Mouse (Mus musculus): ENCODE data around the gene Jak3. TPM values are rescaled to one million over a fixed set of nuclear protein-coding genes. Genes with fewer than 3 reads are reported as not detected.
A peak's percentile ranks its signal among the peaks of the same experiment; 100 is the strongest.

Gene Jak3
- polyA plus RNA-seq, 1 experiment from 2014 or later = 1.6 TPM

GRCm38 (mm10) chr8:71633164-71633563 lies 42.9 kb upstream of the Jak3 start:
- H3K27me3 ChIP-seq (ENCODE audit: control insufficient read depth, insufficient read depth, low read length) = peaks cover 25% of the 10 kb centered on the region
- H3K4me3 ChIP-seq (ENCODE audit: low read depth, low read length) = no peak overlapping the region
- ATAC-seq (ENCODE audit: insufficient read depth, low FRiP score, low TSS enrichment) (no peak), DNase-seq (ENCODE audit: low spot score) (no peak)
- H3K9ac ChIP-seq (ENCODE audit: low read length) = no peak overlapping the region
- no peak overlapping the region for H3K4me2 ChIP-seq (ENCODE audit: low read depth)
- no peak overlapping the region for H3K27ac ChIP-seq (ENCODE audit: low read depth, low read length)
- WGBS = 11% methylated on average over 19 of the region's 22 CpGs
- H3K9me3 ChIP-seq (ENCODE audit: control insufficient read depth, low read length) = peaks cover 7% of the 10 kb centered on the region
- H3K4me1 ChIP-seq (ENCODE audit: control insufficient read depth, insufficient read depth, low read length) = peaks cover 9% of the 10 kb centered on the region
- peaks cover 2% of the 10 kb centered on the region; the same call in 1 of the 2 replicates for H3K36me3 ChIP-seq (ENCODE audit: control insufficient read depth, insufficient read depth, low read length)

GRCm38 (mm10) chr8:71633981-71634667 lies 42.0 kb upstream of the Jak3 start:
- Histone ChIP-seq H3K36me3 (ENCODE audit: control insufficient read depth, insufficient read depth, low read length) (peaks cover 2% of the 10 kb centered on the region; the same call in 1 of the 2 replicates), H3K9me3 (ENCODE audit: control insufficient read depth, low read length) (peaks cover 7% of the 10 kb centered on the region), H3K27me3 (ENCODE audit: control insufficient read depth, insufficient read depth, low read length) (peaks cover 25% of the 10 kb centered on the region), H3K4me3 (ENCODE audit: low read depth, low read length) (no peak overlapping the region), H3K9ac (ENCODE audit: low read length) (peak overlapping the region; percentile 15; the same call in 1 of the 2 replicates), H3K27ac (ENCODE audit: low read depth, low read length) (no peak overlapping the region), H3K4me1 (ENCODE audit: control insufficient read depth, insufficient read depth, low read length) (peaks cover 9% of the 10 kb centered on the region), H3K4me2 (ENCODE audit: low read depth) (peak overlapping the region; percentile 25)
- 0 out of 2 replicates have a peak, but pooled peaks have one; percentile 12 for ATAC-seq (ENCODE audit: insufficient read depth, low FRiP score, low TSS enrichment)
- DNase-seq (ENCODE audit: low spot score) = peak; percentile 74
- 2% methylated on average over 26 of the region's 26 CpGs for WGBS

DNA sequence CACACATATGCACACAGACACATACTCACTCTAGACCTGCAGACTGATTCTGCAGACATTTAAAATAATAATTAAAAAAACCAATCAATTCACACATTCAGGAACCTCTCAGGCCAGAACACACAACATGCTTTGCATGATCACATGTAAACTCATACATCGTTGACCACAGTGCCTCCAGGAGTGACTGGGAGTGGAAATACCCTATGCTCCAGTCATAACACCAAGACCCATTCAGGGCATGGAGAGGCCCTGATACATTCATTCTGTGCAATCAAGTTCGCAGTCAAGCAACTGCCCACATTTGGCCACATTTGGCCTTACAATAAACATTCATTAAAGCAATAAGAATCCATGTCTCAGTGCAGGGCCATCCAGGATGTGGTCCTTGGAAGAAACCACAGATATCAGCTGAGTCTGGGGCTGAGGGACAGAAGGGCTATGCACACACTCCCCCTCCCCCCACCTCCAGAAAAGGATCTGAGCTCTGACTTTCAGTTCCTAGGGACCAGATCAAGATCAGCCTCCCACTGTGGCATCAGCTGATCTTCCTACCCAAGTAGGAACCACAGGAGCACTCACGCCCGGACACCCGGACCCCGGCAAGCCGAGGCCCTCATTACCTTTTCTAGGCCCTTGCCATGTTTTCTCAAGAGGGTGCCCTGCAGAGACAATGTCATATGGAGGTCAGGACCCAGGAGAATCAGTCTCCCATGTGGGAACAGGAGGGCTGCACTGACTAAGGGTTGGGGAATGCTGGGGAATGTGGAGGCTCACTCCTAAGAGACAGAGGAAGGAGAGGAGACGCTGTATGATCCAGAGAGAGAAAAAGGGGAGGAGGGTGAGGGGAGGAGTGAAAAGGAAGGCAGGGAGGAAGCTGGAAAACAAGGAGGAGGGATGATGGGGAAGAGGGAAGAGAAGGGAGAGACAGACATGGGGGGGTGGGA lies 38.7 kb upstream of the Jak3 start:
- Histone ChIP-seq H3K36me3 (ENCODE audit: control insufficient read depth, insufficient read depth, low read length) (peaks cover 2% of the 10 kb centered on the region; the same call in 1 of the 2 replicates), H3K9me3 (ENCODE audit: control insufficient read depth, low read length) (peaks cover 7% of the 10 kb centered on the region), H3K27me3 (ENCODE audit: control insufficient read depth, insufficient read depth, low read length) (peaks cover 14% of the 10 kb centered on the region), H3K4me2 (ENCODE audit: low read depth) (no peak overlapping the region), H3K4me3 (ENCODE audit: low read depth, low read length) (no peak overlapping the region), H3K9ac (ENCODE audit: low read length) (no peak overlapping the region), H3K4me1 (ENCODE audit: control insufficient read depth, insufficient read depth, low read length) (no peaks in the 10 kb centered on the region), H3K27ac (ENCODE audit: low read depth, low read length) (no peak overlapping the region)
- no peak for ATAC-seq (ENCODE audit: insufficient read depth, low FRiP score, low TSS enrichment)
- WGBS = 64% methylated on average over 8 of the region's 8 CpGs
- no peak for DNase-seq (ENCODE audit: low spot score)

- H3K4me2 ChIP-seq (ENCODE audit: low read depth) = no peak overlapping the region
- H3K9ac ChIP-seq (ENCODE audit: low read length) = no peak overlapping the region
- peaks cover 11% of the 10 kb centered on the region for H3K27me3 ChIP-seq (ENCODE audit: control insufficient read depth, insufficient read depth, low read length)
- no peak overlapping the region for H3K27ac ChIP-seq (ENCODE audit: low read depth, low read length)
- ATAC-seq (ENCODE audit: insufficient read depth, low FRiP score, low TSS enrichment) = no peak
- no peak for DNase-seq (ENCODE audit: low spot score)
- H3K36me3 ChIP-seq (ENCODE audit: control insufficient read depth, insufficient read depth, low read length) = peaks cover 2% of the 10 kb centered on the region; the same call in 1 of the 2 replicates
- no peaks in the 10 kb centered on the region for H3K4me1 ChIP-seq (ENCODE audit: control insufficient read depth, insufficient read depth, low read length)
- no peak overlapping the region for H3K4me3 ChIP-seq (ENCODE audit: low read depth, low read length)
- 73% methylated on average over 6 of the region's 6 CpGs for WGBS
- H3K9me3 ChIP-seq (ENCODE audit: control insufficient read depth, low read length) = no peaks in the 10 kb centered on the region
Observed at GRCm38 (mm10) chr8:71638321-71638720, 37.8 kb upstream of the Jak3 start.

DNA sequence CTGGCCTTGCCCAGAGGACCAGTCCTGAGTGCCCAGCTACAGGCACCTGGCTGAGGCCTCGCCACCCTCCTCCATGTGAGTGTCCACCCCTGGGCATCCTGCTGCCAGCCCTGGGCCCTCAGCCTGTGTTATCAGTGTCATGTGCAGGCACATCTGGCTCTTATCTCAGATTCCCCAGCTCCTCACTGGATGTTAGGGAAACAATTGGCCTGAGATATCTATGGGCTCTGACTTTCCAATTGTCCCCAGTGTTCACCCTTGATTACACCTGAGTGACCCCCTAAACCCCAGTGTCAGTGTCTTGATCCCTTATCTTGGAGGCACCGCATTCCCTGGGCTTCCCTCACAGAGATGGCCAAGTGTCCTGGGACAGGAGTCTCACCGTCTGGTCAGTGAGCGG lies 36.8 kb upstream of the Jak3 start:
- 88% methylated on average over 4 of the region's 4 CpGs for WGBS
- ATAC-seq (ENCODE audit: insufficient read depth, low FRiP score, low TSS enrichment) = no peak
- peaks cover 4% of the 10 kb centered on the region; the same call in 1 of the 2 replicates for H3K27me3 ChIP-seq (ENCODE audit: control insufficient read depth, insufficient read depth, low read length)

GRCm38 (mm10) chr8:71645510-71645909 lies 30.6 kb upstream of the Jak3 start:
- no peaks in the 10 kb centered on the region for H3K36me3 ChIP-seq (ENCODE audit: control insufficient read depth, insufficient read depth, low read length)
- no peaks in the 10 kb centered on the region for H3K4me1 ChIP-seq (ENCODE audit: control insufficient read depth, insufficient read depth, low read length)
- ATAC-seq (ENCODE audit: insufficient read depth, low FRiP score, low TSS enrichment) (no peak), DNase-seq (ENCODE audit: low spot score) (no peak)
- H3K9me3 ChIP-seq (ENCODE audit: control insufficient read depth, low read length) = no peaks in the 10 kb centered on the region
- H3K27me3 ChIP-seq (ENCODE audit: control insufficient read depth, insufficient read depth, low read length) = no peaks in the 10 kb centered on the region
- H3K4me3 ChIP-seq (ENCODE audit: low read depth, low read length) = no peak overlapping the region
- 90% methylated on average over 9 of the region's 9 CpGs for WGBS
- no peak overlapping the region for H3K4me2 ChIP-seq (ENCODE audit: low read depth)
- H3K27ac ChIP-seq (ENCODE audit: low read depth, low read length) = no peak overlapping the region
- no peak overlapping the region for H3K9ac ChIP-seq (ENCODE audit: low read length)

More for the DNA sequence above, 36.8 kb upstream of the Jak3 start:
- Histone ChIP-seq H3K36me3 (ENCODE audit: control insufficient read depth, insufficient read depth, low read length) (peaks cover 2% of the 10 kb centered on the region; the same call in 1 of the 2 replicates), H3K4me3 (ENCODE audit: low read depth, low read length) (no peak overlapping the region), H3K4me2 (ENCODE audit: low read depth) (no peak overlapping the region), H3K9ac (ENCODE audit: low read length) (no peak overlapping the region), H3K4me1 (ENCODE audit: control insufficient read depth, insufficient read depth, low read length) (no peaks in the 10 kb centered on the region), H3K9me3 (ENCODE audit: control insufficient read depth, low read length) (no peaks in the 10 kb centered on the region), H3K27ac (ENCODE audit: low read depth, low read length) (no peak overlapping the region)
- DNase-seq (ENCODE audit: low spot score) = no peak

DNA sequence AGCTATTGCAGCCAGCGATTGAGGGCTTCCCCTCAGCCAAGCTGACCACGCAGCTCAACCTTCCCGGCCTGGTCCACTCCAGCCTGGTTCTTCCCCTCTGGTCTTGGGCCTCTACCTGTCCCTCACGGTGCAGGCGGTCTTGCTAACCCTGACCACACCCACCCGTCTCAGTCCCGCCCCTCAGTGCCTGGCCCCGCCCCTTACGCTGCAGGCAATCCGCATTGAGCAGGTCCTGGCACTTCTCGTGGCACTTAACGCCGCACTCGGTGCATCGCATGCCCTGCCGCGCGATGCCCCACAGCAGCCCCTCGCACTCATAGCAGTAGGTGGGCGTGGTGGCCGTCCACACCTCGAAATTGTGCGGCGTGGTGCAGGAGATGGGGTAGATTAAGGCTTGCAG lies 21.5 kb upstream of the Jak3 start:
- no peaks in the 10 kb centered on the region for H3K4me1 ChIP-seq (ENCODE audit: control insufficient read depth, insufficient read depth, low read length)
- ATAC-seq (ENCODE audit: insufficient read depth, low FRiP score, low TSS enrichment) (no peak), DNase-seq (ENCODE audit: low spot score) (peak; percentile 48)
- 0 out of 2 replicates have a peak overlapping the region, but pooled peaks have one; percentile 18 for H3K9ac ChIP-seq (ENCODE audit: low read length)
- H3K27ac ChIP-seq (ENCODE audit: low read depth, low read length) = no peak overlapping the region
- no peaks in the 10 kb centered on the region; the same call in 1 of the 2 replicates for H3K36me3 ChIP-seq (ENCODE audit: control insufficient read depth, insufficient read depth, low read length)
- no peak overlapping the region for H3K4me3 ChIP-seq (ENCODE audit: low read depth, low read length)
- 2% methylated on average over 24 of the region's 24 CpGs for WGBS
- H3K27me3 ChIP-seq (ENCODE audit: control insufficient read depth, insufficient read depth, low read length) = peaks cover 55% of the 10 kb centered on the region
- H3K4me2 ChIP-seq (ENCODE audit: low read depth) = peak overlapping the region; percentile 25; the same call in 1 of the 2 replicates
- H3K9me3 ChIP-seq (ENCODE audit: control insufficient read depth, low read length) = no peaks in the 10 kb centered on the region

- ATAC-seq (ENCODE audit: insufficient read depth, low FRiP score, low TSS enrichment) (no peak), DNase-seq (ENCODE audit: low spot score) (no peak)
- WGBS = 23% methylated on average over 9 of the region's 9 CpGs
- Histone ChIP-seq H3K27me3 (ENCODE audit: control insufficient read depth, insufficient read depth, low read length) (peaks cover 62% of the 10 kb centered on the region), H3K4me3 (ENCODE audit: low read depth, low read length) (no peak overlapping the region), H3K4me2 (ENCODE audit: low read depth) (no peak overlapping the region), H3K36me3 (ENCODE audit: control insufficient read depth, insufficient read depth, low read length) (no peaks in the 10 kb centered on the region; the same call in 1 of the 2 replicates), H3K27ac (ENCODE audit: low read depth, low read length) (no peak overlapping the region), H3K4me1 (ENCODE audit: control insufficient read depth, insufficient read depth, low read length) (no peaks in the 10 kb centered on the region), H3K9ac (ENCODE audit: low read length) (no peak overlapping the region), H3K9me3 (ENCODE audit: control insufficient read depth, low read length) (no peaks in the 10 kb centered on the region)
Observed at GRCm38 (mm10) chr8:71657816-71658215, 18.3 kb upstream of the Jak3 start.
